Mouse (Mus musculus) kidney, adult 8-10 months (tissue): ENCODE results near the gene Sh3gl3.

Experiments
- DNase-seq, 2 experiments: peaks; one replicate each; pipeline ENCODE4 v3.0.0; 2022

Gene Sh3gl3

DNA sequence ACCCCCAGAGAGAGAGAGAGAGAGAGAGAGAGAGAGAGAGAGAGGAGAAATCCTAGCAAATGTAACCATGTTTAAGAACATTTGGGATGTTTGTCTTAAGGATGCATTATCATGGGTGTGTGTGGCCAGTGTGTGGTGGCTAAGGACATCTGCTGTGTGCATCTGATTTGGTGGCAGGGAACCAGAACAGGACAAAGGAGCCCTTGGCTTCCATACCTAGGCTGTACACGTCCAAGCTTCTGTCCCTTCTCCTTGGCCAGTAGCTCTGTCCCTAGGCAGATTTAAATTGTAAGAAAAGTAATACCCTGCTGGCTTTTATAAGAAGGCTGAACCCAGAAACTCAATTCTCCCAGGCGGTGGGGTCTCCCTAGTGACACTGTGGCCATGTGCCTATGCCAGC lies 121.0 kb downstream of the Sh3gl3 start:
- DNase-seq = no peak

DNA sequence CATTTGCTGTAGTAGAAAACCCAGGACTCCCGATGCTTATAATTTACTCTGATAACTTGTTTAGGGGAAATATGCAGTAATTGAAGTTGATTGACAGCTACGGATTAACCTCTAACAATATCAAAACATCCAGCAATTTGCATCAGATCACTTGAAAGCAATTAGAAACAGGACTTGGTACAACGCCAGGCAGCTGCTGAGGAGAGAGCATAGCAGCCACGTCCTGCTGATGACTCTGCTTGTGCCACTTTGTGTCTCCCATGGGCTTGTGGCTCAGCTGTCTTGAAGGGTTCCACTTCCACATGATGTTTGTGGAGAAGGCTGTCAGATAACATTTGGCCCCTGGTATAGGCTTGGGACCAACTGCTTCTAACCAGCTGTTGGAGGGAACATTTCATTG lies 134.8 kb downstream of the Sh3gl3 start:
- no peak for DNase-seq

DNA sequence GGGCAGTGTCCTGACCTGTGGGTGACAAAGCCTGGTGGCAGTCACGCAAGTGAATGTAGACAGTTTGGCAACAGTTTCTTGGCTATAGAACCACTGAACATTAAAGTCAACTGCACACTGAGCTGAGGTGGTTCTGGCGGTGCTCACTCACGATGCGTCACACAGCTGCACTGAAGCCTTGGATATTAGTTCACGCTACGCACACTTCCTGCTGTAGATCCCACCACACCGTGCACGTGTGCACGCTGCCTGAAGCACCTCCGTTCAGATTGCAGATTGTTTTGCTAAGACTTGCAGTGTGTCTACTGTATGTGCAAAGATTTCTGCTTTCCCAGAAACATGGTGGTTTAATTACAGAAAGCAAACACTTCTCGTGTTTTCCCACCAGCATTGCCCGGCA lies 144.9 kb downstream of the Sh3gl3 start:
- DNase-seq = no peak

DNA sequence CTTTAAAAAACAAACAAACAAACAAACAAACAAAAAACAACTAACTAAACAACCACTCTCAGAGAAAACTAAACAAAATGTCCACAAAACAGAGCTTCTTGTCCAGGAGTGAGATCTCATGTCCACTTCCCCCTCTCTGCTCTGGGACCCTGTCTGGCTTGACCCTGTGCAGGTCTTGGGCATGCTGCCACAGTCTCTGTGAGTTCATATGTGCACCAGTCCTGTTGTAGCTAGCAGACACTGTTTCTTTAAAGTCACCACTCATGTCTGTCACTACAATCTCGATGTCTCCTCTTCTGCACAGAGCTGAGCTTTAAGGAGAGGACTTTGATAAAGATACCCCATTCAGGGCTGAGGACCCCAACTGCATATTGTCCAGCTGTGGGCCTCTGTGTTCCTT lies 153.0 kb downstream of the Sh3gl3 start:
- DNase-seq = no peak

DNA sequence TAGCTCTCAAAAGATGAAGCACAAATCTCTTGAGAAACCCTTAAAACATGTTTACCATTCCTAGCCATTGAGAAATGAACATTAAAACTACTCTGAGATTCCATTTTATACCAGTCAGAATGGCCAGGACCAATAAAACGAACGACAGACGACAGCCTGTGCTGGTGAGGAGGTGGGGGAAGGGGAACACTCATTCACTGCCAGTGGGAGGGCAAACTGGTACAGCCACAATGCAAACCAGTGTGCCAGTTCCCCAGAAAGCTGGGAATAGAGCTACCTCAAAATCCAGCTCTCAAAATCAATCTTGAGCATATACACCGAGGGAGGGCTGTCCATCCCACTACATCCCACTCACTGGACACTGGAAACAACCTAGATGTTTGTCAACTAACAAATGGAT lies 153.6 kb downstream of the Sh3gl3 start:
- DNase-seq = no peak

DNA sequence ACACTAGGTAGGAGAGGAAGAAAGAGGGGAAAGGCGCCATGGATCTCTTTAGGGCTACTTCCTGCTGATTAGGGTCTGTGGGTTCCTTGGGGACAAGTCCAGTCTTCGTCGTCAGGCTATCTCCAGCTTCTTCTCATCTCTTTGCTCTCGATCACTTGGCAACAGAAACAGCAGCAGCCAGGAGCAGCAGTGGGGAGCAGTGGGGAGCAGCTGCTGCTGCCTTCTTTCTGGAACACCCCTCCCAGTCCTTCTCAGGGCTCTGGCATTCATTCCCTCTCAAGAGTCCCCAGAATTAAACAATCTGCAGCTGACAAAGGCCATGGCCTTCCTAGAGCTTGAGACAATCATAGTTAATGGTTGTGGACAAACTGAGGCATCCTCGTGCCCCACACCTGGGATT lies 154.2 kb downstream of the Sh3gl3 start:
- DNase-seq = no peak

DNA sequence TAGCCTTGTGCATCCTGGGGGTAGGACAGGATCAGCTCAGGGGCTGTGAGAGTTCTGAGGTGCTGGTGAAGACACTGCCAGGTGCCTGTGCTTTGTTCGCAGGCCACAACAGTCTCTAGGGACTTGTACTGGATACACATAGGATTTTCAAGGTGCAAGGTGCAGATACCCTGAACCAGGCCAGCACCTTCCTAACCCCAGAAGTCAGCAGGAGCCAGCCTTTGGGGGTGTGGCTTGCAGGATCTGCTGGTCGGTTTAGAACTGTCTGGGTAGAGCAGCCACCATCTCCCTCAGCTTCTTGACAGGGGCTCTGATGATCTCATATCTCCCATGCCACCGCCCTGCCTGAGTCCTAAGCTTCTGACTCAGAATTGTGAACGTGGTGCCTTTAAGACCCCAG lies 156.2 kb downstream of the Sh3gl3 start:
- DNase-seq = no peak

DNA sequence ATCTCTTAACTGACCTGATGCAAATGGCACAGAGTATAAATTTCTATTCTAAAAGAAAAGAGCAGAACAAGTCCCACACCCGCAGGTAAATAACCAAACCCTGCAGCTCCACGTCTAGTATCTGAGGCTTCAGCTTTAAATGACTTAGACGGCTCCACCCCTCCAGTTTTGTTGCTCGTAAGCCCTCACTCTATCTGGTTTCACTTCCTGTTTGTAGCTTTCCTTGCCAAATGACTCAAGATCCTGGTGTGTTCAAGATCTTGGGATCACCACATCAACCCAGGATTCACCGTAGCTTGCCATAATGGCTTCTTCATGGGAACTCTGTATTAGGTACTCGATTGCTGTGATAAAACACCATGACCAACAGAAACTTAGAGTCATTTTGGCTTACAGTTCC lies 157.2 kb downstream of the Sh3gl3 start:
- no peak for DNase-seq

DNA sequence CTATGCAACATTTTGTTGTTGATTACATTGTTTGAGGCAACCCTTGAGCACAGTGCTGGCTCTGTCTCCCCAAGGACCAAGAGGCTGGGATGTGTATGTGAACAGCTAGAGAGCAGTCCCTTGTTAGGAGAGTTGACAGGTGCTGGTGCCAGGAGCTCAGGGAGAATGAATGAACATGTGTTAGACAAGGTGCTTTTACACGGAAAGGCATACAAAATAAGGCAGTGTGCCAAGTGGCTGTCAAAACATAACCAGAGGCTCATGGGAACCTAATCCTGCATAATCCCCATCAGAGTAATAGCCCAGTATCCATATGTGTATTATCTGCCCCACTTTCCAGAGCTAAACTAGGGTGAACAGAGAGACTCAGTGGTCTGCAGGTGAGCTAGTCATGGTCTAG lies 160.4 kb downstream of the Sh3gl3 start:
- no peak for DNase-seq

DNA sequence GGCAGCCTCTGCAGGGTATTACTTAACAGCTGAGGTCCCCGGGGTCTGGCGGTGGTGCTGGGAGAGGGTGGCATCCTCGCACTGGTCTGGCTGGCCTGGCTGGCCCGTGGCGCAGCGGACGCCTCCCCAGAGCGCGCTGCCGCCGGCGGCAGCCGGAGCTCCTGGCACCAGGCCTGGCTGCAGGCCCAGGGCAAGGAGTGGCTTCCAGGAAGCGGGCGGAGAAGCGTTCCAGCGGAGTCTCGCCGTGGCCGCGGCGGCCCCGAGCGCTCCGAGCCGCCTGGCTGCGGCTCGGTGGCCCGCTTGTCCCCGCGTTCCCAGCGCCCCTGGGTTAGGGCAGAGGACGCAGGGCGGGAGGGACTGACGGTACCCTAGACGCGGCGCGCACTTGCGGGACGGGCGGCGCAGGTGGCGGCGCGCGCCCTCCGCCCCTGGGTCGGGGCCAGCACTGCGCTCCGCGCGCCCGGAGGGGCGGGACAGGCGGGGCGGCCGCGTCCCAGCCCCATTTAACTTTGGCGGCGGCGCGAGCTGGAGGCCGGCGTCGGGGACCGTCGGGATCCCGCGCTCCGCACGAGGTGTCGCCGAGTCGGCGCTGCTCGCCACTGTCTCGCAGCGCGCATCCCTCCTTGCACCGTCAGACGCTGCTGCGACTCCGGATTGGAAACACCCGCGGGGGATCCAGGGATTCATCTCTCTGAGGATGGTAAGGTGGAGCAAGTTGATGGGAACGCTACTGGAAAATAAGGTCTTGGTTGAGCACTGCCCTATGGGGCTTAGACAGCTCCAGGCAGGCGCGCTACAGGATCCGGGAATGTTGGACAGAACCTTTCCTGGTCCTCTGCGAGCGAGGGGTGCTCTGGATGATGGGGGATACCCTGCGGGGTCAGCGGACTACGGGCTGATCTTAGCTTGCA lies 161.8 kb downstream of the Sh3gl3 start, which contains the start of gene Adamtsl3:
TSS of gene Adamtsl3 (plus strand) at position 484 of the 911 bp plus-strand sequence.
- DNase-seq = peak; percentile 2 to 11

DNA sequence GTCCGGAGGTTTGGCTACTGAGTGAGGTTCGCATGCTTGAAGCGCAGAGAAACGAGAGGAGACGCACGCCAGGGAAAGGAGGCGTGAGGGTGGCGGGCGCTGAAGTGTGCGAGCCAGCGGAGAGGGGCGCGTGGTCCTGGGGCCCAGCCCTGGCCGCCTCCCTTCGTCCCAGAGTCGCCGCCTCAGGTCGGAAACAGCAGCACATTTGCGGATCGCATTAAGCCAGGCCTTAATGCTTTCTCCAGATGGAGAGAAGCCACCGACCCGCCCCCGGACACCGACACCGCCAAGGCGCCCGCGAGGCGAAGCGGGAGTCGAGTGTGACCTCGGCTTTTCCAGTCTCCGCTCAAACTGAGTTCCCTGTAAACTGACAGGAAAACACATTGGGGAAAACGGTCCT lies 162.5 kb downstream of the Sh3gl3 start:
- no peak for DNase-seq

DNA sequence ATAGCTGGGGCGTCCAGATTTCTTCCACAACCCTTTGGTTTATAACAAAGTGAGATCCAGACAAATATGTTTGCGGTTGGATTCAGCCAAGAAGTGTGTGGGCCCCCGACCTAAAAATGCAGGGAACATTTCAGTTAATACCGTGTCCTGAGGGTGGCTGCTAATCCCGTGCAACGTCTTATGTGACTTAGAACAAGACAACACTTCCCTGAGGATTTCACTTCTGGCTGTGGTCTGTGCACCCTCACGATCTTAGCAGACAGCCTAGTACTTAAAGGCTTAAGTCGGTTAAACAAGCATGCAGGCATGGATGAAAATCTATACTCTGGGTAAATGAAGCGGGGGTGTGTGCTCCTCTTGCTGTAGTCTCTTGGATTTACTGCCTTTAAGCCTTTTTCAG lies 164.5 kb downstream of the Sh3gl3 start:
- DNase-seq = no peak

DNA sequence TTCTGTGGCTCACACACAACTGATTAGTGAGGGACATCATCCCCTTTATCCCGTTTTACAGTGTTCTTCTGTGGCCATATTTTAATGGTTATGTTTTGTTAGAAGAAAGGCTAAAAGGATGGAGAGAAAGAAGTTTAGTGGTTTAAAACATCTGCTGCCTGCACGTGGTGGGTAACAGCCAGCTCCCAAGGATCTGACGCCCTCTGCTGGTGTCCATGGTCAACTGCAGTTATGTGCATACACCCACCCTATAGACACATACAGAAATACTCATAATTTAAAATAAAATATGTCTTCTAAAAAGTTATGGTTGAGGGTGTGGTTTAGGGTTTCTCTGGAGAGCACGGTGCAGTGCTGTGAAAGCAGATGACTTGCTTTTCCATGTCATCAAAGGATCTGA lies 164.9 kb downstream of the Sh3gl3 start:
- DNase-seq = no peak

DNA sequence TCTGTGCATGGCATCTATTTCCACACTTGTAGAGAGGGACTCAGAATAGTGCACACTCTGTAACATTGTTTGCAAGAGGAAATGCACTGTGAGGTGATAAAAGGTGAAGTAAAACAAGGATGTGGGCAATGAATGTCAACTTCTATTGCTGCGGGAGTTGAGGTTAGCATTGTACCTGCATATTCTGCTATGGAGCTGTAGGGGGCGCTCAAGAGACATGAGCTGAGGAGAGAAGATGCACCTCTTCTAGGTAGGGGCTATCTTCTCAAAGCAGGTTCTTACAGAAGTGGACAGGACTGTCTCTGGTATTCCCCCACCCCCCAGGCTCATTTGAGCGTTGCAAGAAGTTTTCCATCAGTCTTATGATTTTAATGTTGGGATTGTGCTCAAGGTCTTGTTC lies 165.6 kb downstream of the Sh3gl3 start:
- no peak for DNase-seq

DNA sequence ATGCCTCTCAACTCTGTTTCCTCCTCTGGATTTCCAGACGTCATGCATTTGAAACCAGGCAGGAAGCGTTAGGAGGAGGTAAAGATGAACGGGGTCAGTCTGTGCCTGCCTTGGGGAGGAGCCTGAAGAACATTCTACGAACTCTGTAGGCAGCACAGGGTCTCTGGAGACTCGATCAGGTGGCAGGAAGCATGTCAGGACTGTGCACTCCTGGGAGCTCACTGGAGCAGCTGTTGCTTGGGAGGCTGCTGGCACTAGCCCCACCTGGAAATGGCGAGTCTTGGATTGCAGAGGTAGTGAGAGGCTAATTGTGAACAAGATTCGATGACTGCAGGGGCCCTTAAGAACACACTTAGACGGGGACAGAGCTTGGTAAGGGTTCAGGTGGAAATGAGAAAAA lies 167.8 kb downstream of the Sh3gl3 start:
- DNase-seq = no peak

DNA sequence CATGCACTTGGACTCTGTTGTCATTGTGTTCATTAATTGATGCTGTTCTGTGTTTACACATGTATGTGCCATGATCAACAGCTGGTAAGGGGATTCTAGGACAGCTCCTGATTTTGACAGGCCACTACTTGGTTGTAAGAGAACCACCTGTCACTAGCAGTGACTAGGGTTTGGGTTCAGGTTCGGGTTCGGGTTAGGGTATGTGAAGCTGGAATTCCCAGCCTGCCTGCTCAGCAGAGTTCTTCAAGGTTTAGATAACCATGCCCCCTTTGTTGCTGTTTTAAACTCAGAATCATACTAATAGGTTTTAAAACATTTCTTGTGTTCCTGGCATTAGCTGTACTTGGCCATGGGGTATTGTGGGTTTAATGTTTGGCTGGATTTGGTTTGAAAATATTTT lies 173.1 kb downstream of the Sh3gl3 start:
- no peak for DNase-seq

DNA sequence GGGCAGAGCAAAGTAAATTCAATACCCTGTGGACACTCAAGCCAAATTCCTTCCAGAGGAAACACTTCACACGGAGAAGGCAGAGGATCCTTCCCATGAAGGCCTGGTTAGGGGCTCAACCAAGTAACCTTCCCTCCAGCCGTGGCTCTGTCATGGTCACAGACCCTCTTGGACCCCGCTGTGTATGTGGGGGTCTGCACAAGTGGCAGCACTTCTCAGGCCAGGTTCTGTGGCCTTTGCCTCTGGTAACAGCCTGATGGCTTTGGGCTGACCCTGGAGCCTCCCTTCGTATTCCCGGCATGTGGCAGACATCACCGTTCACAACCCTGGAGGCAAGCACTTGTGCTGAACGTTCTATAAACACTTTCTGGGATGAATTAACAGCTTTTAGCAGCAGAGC lies 176.2 kb downstream of the Sh3gl3 start:
- no peak for DNase-seq

DNA sequence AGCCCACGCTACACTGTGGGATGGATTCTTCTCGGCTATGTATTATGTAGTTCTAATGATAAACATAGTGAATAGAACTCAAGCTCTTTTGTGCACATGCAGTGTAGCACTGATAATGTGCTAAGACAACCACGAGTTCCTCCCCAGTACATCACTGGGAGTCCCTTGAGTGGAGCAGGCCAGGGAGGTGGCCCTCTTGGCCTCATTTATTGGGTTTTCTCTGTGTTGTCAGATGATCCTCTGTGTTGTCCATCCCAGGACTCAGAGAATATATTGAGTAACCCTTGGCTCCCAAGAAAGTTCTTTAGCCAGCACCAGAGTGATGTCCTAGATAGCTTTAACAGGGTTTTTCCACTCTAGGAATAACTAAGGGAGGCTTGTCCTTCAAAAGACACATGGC lies 176.8 kb downstream of the Sh3gl3 start:
- no peak for DNase-seq
